Mouse (Mus musculus) adrenal gland, postnatal 36 days (tissue): ENCODE results near the gene Cars2. TPM values are rescaled to one million over a fixed set of nuclear protein-coding genes. Genes with fewer than 3 reads are reported as not detected.
"Not testable (repeated sequence)": the region's sequence is repeated elsewhere in the genome, so short reads cannot be mapped to it uniquely, and the experiment has no call there.

Experiments
- DNase-seq, 2 experiments: peaks; one replicate each; pipeline ENCODE4 v3.0.0; 2021; ENCODE audit warnings: mixed read lengths in 1 of 2
- total RNA-seq, 2 experiments: library from RNA; stranded (reverse); gene quantifications; 2 replicates each; pipeline ENCODE4 v1.2.3; 2021

Cars2 gene
- total RNA-seq, 2 experiments from 2014 or later = 34.6 to 39.8 TPM

DNA sequence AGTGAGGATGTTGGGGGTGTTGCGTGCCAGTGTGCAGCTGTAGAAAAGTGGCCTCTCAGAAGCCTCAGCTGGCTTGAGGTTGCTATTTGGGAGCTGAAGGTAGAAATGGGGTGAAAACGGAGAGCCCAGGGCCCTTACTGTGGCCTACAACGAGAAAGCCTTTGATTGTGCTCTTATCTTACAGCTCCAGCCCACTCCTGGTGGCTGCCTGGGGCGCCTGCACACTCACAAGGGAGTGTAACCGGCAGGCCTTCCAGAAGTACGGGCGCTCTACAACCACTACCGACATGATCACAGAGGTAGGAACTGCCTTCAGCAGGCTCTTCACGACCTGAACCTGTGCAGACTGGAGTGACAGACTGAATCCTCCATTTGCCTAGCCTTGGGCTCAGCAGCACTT lies 37.9 kb downstream of the Cars2 start:
- no peak for DNase-seq

DNA sequence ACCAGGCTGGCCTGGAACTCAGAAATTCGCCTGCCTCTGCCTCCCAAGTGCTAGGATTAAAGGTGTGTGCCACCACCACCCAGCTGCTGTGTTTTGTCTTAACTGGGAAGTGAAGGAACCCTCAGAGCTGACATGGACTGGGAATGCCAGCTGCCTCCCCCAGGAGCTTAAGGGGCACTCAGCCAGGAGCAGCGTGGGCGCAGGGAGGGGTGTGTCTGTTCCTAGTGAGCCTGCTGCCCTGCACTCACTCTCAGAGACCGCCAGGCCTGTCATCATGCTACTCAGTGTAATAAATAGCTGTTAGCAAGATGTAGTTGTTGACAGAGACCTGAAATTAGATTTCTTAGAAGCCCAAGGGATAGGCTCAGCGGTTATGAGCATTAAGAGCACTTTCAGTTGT lies 39.6 kb downstream of the Cars2 start:
- DNase-seq = no peak

DNA sequence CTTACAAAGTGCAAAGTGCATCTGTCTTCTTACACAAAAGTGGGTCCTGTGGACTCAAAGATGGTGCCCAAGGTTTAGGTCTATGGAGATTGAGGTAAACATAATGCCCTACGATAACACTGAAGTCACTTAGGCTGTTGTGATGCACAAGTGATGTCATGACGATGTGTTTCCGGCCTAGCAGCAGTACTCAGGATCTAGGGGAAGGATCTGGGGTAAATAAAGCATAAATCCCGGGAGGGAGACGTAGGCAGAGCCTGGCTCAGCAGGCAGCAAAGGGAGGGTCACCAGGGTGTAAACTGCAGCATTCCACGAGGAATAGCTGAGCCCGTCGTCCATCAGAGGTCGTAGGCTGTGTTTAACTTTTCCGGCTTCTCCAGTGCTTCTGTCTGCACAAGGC lies 41.7 kb downstream of the Cars2 start:
- no peak for DNase-seq

DNA sequence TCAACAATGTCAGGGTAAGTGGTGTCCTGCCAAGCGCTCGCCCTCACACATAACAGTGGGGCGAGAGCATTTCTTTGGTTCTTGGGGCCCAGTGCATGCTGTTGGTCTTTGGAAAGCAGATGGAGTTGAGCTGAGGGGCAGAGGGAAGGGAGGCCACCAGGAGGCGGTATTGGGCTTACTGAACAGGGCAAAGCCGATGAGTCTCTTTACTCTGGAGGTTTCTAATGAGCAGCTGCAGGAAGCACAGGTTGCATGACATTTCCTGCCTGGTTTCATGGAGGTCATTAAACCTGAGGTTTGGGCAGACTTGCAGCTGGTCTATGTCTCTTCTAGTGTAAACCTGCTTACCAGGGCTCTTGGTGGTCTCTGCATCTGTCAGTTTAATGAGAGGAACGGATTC lies 43.8 kb downstream of the Cars2 start:
- peak; percentile 36 to 66 for DNase-seq

DNA sequence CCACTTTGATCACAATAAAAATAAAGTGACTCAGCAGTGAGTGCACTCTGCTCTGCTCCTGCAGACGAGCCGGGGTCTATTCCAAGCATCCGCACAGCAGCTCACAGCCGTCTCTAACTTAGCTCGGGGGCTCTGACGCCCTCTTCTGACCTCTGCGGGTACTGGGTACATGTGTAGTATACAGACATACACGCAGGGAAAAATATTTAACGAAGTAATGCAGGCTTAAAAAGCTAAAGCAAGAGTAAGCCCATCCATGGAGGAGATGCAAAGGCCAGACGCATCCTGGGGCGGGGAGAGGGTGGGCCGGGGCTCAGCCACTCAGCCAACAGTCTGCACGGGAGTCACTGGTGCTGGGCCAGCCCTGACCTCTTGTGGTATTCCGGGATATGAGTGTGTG lies 44.5 kb downstream of the Cars2 start:
- DNase-seq = no peak

DNA sequence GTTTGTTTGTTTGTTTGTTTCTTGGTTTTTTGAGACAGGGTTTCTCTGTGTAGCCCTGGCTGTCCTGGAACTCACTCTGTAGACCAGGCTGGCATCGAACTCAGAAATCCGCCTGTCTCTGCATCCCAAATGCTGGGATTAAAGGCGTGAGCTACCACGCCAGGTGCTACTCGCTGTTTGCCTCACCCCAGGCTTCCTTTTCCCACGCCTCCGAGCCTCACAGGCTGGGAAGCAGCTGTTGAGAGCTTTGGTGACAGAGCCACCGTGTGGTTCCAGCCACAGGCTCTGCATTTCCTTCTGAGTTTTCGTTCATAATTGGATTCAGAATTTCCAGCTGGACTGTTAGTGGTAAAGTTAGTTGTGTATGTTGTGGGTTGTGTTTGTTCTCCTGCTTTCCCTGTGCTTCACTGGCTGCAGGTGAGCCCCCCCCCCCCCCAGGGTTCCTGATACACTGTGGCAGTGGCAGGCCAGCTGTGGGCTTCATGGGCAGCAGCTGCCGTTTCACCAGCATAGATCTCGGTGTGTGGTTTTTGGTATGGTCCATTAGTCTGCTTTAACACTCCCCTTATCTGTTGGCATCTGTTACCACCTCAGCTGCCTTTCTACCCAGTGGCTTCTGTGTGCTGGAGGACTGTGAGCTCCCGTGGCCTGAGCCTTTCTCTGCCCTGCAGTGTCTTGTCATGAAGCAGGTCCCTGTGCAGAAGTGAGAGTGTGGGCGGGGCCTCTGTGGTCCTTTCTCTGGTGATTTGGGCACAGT lies 46.9 kb downstream of the Cars2 start:
- no peak for DNase-seq

DNA sequence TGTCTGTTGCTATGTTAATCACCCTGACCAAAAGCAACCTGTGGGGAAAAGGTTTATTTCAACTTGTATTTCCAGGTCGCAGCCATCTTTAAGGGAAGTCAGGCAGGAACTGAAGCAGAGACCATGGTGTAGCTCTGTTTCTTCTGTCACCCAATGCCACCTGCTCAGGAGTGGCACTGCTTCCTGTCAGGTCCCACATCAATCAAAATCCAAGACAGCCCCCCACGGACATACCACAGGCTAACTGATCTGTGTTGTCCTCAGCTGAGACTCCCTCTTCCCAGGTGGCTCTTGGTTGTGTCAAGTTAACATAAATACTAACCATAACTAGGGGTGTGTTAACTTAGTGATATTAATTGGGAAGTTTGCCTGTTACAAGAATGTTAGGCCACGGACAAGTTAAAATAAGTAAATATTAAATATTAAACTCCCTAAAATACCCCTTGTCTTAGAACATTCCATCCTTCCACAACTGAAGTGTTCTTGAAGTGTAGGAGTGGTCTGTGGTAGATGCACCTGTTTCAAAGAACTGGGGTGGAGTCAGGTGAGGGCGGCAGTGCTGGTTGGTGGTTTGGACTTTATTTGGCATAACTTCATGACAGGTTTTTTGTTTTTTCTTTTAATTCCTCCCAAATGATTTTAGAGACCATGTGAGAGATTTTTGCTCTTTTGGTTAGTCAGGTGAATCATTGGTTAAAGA lies 51.6 kb downstream of the Cars2 start:
- no peak for DNase-seq

DNA sequence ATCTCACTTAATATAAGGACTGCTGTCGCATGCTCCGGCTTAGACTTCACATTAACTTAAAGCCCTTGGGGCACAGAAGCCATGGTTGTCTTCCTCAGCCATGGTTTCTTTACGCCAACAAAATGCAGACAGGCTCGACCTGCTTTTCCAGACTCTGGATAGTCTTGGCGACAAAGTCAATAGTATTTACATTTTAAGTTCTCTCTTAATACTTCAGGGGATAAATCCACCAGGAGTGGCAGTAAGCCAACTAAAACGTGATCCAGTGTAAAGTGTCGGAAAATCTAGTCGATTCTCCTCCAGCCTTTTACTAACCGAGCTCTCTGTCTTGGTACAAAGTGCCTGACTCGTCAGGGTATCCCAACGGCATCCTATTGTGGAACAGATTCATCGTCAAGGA lies 52.3 kb downstream of the Cars2 start:
- DNase-seq = no peak

DNA sequence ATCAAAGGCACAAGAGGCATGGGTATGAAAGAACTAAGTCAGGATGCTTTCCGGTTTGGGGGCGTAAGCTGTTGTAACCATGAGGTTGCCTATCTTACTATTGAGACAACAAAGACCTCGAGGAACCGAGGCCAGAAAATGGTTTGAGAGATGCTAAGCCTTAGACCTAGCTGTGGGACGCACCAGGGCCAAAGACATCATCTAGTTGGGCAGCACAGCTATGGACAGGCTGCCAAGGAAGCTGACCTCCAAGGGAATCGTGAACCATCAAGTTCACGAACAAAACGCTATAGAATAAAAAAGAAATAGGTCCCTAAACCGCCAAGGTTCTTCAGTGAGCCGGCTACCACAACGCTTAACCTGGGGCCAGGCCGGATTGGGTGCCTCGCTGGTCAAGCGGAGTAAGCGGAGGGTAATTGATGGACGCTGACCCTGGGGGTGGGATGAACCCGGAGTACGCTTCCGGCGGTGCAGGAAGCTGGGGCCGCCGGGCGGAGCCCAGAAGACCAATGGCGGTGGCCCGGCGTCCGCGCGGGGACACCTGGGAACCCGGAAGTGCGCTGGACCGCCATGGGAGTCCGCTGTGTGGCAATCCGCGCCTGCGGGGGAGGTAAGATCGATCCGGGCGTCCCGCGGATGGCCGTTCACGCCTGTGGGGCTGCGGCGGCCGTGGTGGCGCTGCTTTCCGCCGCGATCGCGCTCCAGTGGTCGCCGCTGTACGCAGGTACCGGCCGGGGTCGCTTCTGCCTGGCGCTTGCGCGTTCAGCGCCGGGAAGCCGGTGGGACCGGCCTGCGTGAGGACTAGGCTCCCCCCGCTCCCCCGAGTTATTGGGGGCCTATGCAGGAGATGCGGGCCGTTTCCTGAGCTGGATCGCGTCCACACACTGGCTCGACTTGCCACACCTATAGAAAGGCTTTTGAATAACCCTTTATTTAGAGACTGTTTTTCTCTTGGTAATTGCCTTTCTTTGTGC lies 53.3 kb downstream of the Cars2 start, which contains the start of gene Naxd:
Gene Naxd, plus strand, starts transcription at position 490 of the 974 bp plus-strand sequence.
- DNase-seq = peak; percentile 95 to 97

DNA sequence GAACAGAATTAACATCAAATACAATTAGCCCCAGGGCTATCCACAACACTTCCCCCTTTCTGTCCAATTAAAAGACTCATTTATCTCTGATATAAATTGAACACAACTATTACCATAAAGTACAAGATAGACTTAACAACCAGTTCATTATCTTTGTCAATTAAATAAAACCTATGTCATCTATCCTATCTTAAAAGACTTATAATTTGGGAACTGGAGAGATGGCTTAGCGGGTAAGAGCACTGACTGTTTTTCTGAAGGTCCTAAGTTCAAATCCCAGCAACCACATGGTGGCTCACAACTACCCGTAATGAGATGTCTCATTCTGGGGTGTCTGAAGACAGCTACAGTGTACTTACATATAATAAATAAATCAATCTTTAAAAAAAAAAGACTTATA lies 58.2 kb downstream of the Cars2 start:
- not testable (repeated sequence) for DNase-seq

DNA sequence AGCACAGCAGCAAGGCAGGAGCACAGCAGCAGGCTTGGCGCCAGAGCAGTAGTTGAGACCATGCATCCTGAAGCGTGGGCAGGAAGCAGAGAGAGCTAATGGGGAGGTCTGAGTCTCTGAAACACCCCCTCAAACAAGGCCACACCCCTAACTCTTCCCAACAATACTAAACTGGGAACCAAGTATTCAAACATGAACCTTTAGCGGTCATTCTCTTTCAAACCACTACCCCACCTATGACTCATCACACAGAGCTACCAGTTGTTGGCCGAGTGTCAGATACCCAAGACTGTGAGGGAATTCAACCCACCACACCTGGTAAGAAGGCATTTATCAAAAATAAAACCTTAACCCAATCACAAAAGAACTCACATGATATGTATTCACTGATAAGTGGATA lies 63.4 kb downstream of the Cars2 start:
- DNase-seq = no peak

DNA sequence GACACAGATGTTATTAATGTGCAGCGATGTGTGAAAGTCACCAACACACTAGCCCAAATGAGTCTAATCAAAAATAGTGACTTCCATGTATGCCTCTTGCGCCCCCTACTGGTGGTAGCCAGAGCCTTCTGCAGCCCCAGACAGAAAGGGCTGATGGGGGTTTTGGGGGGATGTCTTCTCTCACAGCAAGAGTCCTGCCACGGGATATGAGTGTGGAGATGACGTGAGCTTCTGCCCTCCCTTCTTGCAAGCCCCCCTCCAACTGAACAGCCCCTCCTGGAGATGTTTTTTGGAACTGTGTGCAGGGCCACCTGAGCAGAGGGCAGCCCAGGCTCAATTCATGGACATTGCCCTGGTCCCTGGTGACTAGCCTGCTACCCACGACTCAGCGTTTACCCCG lies 64.4 kb downstream of the Cars2 start:
- DNase-seq = peak; percentile 76 to 86

DNA sequence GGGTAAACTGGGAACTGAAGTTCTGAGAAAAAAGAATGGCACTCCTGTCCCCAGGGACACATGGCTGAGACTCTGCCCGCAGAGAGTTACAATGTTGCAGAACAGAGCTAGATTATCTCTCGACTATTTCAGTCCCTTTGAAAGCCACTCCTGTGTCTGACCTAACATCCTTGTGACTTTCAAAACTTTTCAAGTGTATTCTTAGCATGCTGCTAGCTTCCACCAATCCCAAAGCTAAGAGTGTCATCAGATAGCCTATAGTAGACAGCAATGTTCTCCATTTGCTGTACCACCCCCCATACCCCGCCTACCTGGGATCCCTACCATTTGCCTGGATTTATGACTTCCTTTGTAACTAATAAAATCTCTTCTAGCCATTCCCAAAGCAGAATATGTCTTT lies 68.0 kb downstream of the Cars2 start:
- DNase-seq = no peak

DNA sequence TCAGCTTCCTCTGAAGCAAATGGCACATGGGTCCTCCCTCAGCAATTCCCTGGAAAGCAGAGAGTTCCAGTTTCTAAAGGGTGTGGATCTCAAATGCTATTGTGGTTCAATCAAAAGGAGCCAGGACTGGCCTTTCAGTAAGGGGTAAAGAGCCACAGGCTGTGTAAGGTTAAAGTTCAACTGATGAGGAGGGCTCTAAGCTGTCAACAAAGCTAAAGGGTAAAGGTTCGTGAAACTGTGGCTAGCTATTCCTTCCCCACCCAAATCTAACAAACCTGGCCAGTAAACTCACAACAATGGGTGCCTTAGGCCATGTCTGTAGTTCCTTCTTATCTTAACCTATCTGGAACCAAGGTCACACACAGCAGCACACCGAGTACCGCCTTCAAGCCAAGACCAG lies 68.7 kb downstream of the Cars2 start:
- no peak for DNase-seq

DNA sequence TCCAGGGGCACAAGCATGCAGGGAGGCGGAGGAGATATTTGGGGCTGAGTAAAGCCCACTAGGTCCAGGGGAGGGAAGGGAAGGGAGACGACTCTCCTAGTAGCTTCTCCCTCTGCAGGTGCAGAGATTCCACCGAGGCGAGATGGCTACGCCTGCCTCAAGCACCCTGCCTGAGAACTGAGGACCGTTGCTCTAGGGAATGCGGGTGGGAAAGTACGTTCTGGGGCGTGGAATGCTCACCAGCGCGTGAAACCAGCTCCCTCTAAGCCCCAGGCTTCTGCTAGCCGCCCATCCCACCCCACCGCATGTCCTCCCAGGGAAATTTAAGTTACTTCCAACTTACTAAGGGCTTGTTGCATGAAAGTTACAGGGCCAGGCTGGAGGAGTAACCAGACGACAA lies 71.0 kb downstream of the Cars2 start:
- no peak for DNase-seq

DNA sequence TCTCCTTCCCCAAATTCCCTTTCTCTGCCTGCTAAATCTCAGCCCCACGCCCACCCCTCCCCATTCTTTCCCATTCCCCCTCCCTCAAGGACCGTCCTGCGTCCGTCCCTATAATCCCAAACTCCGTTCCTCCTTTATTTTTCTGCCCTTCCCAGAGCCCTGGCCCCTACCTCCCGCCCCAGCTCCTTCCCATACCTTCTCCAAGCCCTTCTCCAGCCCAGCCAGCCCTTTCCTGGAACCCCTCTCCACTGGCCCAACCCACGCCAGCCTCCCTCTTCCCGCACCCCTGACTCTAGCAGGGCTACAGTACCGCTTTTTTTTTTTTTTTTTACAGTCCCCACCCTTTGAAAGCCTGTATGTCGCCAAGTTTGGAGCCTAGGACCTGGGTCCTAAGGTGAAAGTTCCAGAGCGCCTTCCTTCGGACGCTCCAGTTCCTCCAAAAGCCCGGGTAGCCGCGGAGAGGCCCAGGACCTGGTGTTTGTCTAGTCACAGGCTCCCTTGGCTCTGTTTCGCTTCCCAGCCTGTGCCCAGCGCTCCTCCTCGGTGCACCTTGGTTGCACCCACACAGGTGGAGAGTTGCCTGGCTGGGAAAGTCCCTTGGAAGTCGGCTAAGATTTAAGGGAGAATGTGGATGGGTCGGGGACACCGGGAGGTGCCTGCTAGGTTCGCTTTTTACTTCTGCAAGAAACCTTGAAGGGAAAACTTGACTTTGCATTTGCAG lies 71.6 kb downstream of the Cars2 start:
- DNase-seq = peak in 1 of 2 experiments; percentile 29

DNA sequence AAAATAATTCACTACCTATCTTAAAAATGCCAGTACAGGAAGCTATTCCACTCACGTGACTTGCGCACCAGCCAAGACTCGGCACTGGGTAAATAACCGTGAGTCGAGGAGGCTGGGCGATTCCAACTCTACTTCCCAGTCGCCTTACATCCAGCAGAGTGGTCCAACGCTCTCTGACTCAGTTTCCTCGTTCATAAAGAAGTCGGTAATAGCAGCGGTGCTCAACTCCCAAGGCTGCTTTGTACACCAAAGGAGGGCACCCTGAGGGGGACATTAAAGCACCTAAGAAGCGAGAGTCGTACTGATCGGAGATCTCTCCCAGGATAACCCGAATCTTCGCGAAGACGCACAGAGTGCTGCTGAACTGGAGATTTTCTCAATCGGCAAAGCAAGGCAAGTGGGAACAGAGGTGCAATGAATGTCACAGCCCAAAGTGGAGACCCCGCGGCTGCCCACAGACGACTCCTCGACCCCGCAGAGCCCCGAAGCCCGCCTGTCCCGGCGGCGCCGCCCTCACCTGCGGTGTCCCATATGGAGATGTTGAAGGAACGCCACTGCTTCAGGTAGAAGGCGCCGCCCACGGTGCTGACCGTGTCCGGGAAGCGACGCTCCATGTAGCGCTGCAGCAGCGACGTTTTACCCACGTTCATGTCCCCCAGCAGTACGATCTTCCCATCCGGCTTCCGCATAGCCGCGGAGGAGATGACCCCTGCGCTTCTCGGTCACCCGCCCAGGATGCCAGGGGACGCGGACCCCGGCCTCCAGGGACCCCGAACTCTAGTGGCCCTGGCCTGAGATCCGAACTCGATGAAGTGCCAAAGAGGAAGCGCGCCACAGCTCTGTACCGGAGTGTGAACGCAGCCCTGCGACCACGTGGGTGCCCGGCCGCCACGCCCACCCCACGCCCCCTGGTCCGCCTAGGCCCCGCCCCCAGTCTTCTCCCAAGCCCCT lies 72.5 kb downstream of the Cars2 start, which contains the start of gene Rab20:
Gene Rab20, minus strand, starts transcription at position 900 of the 951 bp plus-strand sequence.
- peak; percentile 83 to 91 for DNase-seq

DNA sequence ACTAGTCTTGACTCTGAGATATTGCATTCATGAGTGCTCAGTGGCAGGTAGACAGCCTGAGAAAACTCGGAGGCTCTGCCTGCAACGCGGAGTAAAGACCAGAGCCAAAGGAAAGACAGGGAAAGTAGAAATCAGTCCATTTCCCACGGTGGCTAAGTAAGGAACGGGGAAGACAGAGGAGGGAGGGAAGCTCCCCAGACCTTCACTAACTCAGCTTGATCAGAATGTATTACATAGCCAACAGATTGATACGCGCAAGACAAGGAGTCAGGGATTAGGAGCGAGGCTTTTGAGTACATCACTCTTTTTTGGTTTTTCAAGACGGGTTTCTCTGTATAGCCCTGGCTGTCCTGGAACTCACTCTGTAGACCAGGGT lies 73.4 kb downstream of the Cars2 start:
- DNase-seq = no peak

DNA sequence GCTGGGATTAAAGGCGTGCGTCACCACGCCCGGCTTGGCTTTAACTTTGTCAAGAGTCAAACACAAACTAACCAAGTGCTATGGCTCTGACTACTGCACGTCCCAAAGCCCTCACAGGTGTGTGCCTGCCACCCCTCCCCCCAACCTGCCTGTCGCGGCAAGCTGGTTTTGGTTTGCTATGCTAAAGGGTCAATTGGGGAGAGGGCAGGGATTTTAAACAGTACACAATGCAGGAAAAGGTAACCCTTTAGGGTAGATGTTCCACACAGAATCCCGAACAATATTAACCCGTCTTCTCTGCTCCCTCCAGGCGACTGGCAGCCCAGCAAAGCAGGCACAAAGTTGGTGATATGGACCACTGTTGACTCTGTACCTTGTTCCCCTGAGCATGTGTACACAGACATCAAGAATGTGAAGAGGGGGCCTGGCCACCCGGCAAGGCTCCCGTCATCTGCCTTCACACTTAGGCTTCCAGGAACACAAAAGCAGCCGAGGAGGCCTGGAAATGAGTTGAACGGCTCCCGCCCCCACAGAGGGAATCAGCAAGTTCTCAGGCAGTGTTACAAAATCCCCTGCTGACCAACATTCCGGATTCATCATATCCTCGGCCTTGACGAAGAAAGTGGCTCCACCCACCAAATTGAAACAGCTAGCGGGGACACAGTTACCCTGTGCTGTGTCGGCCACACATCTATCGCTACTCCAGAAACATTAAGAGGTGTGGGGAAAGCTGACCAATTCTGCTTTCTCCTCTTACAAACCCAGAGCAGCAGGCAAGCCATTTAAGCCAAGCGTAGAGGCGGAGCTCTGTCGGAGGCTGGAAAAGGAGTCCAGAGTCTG lies 74.0 kb downstream of the Cars2 start:
- DNase-seq = peak; percentile 82 to 83

DNA sequence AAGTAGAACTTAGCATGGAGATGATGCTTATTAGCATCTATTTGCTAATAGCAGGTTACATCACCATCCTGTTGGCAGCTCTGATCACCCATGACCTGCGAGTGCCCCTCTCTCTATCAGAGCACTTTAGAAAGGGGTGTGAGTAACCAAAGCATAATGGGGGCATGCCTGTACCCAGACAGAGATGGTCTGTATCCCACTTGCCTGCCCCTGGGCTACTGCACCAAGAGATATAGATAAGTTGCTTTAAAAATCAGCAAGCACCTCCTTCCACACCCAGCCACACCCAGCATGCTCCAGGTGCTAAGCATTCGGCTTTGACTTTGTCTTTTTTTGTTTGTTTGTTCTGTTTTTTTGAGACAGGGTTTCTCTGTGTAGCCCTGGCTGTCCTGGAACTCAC lies 74.7 kb downstream of the Cars2 start:
- DNase-seq = no peak
